Mouse (Mus musculus): ENCODE results near the gene Tmem131.

DNA sequence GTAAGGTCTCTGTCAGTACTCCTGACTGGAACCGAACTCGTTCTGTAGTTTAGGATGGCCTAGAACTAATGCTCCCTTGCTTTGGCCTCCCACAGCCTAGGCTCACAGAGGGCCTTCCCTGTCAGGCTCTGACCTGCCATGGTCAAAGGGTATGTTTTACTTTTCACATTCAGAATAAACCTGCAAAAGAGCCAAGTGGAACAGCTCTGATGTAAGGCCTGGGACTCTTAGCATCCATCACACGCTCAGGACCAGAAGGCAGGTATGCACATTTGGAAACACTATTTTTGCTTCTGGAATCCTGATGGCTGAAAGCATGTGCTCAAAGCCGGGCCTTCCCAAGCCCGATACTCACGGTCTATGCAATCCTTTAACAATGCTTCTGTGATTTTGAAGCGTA is 131.7 kb downstream of the Tmem131 start:
- TF ChIP-seq POLR2A (IDR thresholded peaks at IDR 0.05; ENCODE audit: control insufficient read depth, low read depth, low read length) = no peak
- no peak for TF ChIP-seq CTCF (IDR thresholded peaks at IDR 0.05; ENCODE audit: control insufficient read depth, insufficient read depth, insufficient replicate concordance, low read depth, low read length)
